Mouse (Mus musculus): ENCODE data around the gene Erv3. TPM values are rescaled to one million over a fixed set of nuclear protein-coding genes. Genes with fewer than 3 reads are reported as not detected.

The Erv3 gene
- polyA plus RNA-seq, 1 experiment from 2014 or later = not detected

DNA sequence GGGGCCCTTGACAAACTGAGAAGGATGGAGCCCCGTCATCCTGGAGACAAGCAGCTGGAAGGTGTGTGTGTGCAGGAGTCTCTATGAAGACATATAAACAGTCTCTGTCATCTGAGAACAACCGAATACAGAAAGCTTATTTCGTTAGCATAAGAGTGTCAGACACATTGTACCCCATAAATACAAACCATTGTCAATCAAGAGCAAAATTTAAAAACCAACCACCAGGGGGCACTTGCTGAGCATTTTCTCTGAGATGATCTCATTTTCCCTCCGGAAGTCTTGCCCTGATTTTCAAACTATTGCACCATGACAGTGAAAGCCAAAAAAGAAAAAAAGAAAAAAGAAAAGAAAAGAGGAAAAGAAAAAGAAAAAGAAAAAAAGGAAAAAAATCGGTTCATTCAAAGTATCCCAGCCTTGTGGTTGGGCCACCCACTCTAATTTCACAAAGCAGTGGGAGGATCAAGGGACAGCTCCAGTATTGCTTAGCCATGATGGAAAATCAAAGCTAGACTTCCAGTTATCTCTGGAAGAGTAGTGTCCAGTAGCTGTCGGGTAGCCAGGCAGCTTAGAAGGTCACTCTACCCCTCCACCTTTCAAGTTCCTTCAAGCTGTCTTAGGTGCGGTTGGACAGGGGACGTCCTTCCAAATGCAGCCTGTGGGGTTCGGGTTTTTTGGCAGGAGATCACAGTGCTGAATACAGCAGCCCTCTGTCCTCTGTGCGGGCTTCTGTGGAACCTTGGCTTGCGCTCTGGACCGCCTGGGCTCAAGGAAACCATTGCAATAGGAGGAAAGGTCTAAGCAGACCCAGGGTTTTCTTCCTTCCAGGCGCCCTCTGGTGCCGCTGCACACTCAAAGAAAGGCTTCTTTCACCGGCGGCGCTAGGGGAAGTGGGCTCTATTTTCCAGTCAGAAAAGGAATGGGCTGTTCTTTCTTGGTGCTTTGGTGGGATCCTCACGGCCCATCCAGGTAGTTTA, 31.3 kb downstream of the Erv3 start:
- TF ChIP-seq CTCF (IDR thresholded peaks at IDR 0.05; ENCODE audit: low read depth) = peak; percentile 77
- no peaks in the 10 kb centered on the region for H3K9me3 ChIP-seq (replicated peaks; ENCODE audit: low read length)
- WGBS = 53% methylated on average over 18 of the region's 18 CpGs
- ATAC-seq (replicated peaks; ENCODE audit: low FRiP score, low read depth) (no peak), DNase-seq (ENCODE audit: low spot score) (peak; percentile 73)
- H3K27ac ChIP-seq = no peak overlapping the region
- no peak overlapping the region for H3K4me3 ChIP-seq (replicated peaks; ENCODE audit: low read depth, low read length)
- H3K27me3 ChIP-seq (ENCODE audit: insufficient read depth, low read length) = no peaks in the 10 kb centered on the region
- H3K36me3 ChIP-seq (ENCODE audit: insufficient read depth, low read length) = no peaks in the 10 kb centered on the region
- no peaks in the 10 kb centered on the region for H3K4me1 ChIP-seq (replicated peaks; ENCODE audit: insufficient read depth, low read length)
- no peak overlapping the region for H3K9ac ChIP-seq (ENCODE audit: low read depth, low read length)
- H3K4me2 ChIP-seq (ENCODE audit: low read length) = no peak overlapping the region

DNA sequence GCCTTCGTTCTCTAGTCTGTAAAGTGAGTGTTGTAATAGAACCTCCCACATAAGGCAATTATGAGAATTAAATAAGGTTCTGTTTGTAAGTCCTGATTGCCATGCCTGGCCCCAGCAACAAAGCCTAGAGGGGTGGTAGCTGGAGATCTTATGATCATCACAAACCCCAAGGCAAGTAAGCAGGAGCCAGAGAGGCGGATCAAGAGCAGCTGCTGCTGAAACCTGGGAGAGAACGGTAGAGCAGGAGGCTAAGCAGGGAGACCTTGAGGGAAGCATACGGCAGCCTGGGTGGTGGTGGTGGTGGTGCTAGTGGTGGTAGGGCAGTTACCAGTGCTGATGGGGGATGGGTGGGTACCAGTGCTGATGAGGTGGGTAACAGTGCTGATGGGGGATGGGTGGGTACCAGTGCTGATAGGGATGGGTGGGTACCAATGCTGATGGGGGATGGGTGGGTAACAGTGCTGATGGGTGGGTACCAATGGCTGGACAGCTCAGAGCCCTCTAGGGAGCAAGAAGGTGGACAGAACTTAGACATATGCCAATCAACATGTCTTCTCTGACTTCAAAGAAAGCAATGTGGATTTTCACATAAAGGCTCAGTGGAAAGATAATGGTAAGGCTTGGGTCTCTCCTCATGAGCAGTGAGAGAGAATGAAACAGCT, 32.4 kb downstream of the Erv3 start:
- Histone ChIP-seq H3K9me3 (replicated peaks; ENCODE audit: low read length) (no peaks in the 10 kb centered on the region), H3K4me2 (ENCODE audit: low read length) (no peak overlapping the region), H3K27ac (no peak overlapping the region), H3K36me3 (ENCODE audit: insufficient read depth, low read length) (no peaks in the 10 kb centered on the region), H3K4me1 (replicated peaks; ENCODE audit: insufficient read depth, low read length) (no peaks in the 10 kb centered on the region), H3K9ac (ENCODE audit: low read depth, low read length) (no peak overlapping the region), H3K27me3 (ENCODE audit: insufficient read depth, low read length) (no peaks in the 10 kb centered on the region), H3K4me3 (replicated peaks; ENCODE audit: low read depth, low read length) (no peak overlapping the region)
- no peak for TF ChIP-seq CTCF (IDR thresholded peaks at IDR 0.05; ENCODE audit: low read depth)
- DNase-seq (ENCODE audit: low spot score) (no peak), ATAC-seq (replicated peaks; ENCODE audit: low FRiP score, low read depth) (no peak)
- 81% methylated on average over 4 of the region's 4 CpGs for WGBS

DNA sequence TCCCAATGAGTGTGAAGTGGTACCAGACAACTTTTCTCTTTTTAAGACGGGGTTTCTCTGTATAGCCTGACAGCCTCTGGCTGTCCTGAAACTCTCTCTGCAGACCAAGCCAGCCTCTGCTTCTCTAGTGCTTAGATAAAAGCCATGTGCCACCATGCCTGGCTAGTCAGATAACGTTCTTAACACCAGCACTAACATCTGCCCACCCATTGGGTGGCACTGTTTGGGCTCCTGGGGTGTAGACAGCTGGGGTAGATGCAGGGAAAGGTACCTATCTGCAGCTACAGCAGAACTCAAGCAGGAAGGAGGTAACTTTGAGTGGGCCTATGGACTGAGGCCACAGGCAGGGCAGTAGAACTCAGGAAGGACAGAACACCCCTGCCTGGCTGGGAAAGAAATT, 34.0 kb downstream of the Erv3 start:
- TF ChIP-seq CTCF (IDR thresholded peaks at IDR 0.05; ENCODE audit: low read depth) = no peak
- 48% methylated on average over 2 of the region's 2 CpGs for WGBS
- DNase-seq (ENCODE audit: low spot score) = no peak
- Histone ChIP-seq H3K36me3 (ENCODE audit: insufficient read depth, low read length) (no peaks in the 10 kb centered on the region), H3K4me1 (replicated peaks; ENCODE audit: insufficient read depth, low read length) (no peaks in the 10 kb centered on the region), H3K4me2 (ENCODE audit: low read length) (no peak overlapping the region), H3K27me3 (ENCODE audit: insufficient read depth, low read length) (no peaks in the 10 kb centered on the region), H3K27ac (no peak overlapping the region), H3K9ac (ENCODE audit: low read depth, low read length) (no peak overlapping the region), H3K9me3 (replicated peaks; ENCODE audit: low read length) (no peaks in the 10 kb centered on the region), H3K4me3 (replicated peaks; ENCODE audit: low read depth, low read length) (no peak overlapping the region)
- no peak for ATAC-seq (replicated peaks; ENCODE audit: low FRiP score, low read depth)

DNA sequence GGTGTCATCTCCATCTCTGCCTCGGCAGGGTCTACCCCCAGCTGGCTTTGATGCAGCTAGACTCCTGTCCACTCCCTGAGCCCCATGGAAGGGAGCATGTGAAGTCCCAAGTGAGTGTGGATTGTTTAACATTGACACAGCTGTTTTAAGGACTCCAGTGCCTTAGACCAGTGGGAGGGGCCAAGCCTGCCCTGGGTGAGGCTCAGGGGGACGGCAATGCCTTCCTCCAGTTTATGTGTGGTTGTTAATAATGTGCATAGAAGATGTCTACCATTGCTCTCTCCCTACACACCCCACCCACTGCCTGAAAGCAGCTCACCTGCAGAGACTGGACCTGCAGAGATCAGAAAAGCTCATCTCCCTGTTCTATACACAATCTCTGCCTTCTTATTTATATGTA, 35.6 kb downstream of the Erv3 start:
- ATAC-seq (replicated peaks; ENCODE audit: low FRiP score, low read depth) = no peak
- 12% methylated on average over 2 of the region's 2 CpGs for WGBS
- TF ChIP-seq CTCF (IDR thresholded peaks at IDR 0.05; ENCODE audit: low read depth) = no peak

DNA sequence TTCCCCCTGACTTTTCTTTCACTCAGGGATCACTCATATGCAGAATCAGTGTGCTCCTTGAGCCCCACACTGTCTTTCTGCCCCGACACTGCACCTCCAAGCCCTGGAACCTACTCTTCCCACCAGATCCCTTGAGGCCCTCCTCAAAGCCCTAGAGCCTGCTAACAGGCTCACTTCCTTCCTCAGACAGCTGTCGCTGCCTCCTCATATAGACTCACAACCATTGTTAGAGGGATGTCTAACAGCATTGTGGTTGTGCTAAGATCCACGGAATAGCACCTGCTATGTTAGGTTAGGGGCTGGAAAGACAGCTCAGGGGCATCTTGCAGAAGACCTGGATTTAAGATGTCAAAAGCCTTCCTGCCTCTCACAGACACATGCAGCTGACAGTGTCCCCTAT, 37.1 kb downstream of the Erv3 start:
- Histone ChIP-seq H3K9me3 (replicated peaks; ENCODE audit: low read length) (no peaks in the 10 kb centered on the region), H3K27me3 (ENCODE audit: insufficient read depth, low read length) (no peaks in the 10 kb centered on the region), H3K27ac (no peak overlapping the region), H3K4me2 (ENCODE audit: low read length) (no peak overlapping the region), H3K4me3 (replicated peaks; ENCODE audit: low read depth, low read length) (no peak overlapping the region), H3K36me3 (ENCODE audit: insufficient read depth, low read length) (no peaks in the 10 kb centered on the region), H3K9ac (ENCODE audit: low read depth, low read length) (no peak overlapping the region), H3K4me1 (replicated peaks; ENCODE audit: insufficient read depth, low read length) (no peaks in the 10 kb centered on the region)
- TF ChIP-seq CTCF (IDR thresholded peaks at IDR 0.05; ENCODE audit: low read depth) = no peak
- ATAC-seq (replicated peaks; ENCODE audit: low FRiP score, low read depth) (no peak), DNase-seq (ENCODE audit: low spot score) (no peak)
- WGBS = 88% methylated on average over 3 of the region's 3 CpGs

More for the DNA sequence above, 35.6 kb downstream of the Erv3 start:
- no peak overlapping the region for H3K9ac ChIP-seq (ENCODE audit: low read depth, low read length)
- H3K4me3 ChIP-seq (replicated peaks; ENCODE audit: low read depth, low read length) = no peak overlapping the region
- H3K27me3 ChIP-seq (ENCODE audit: insufficient read depth, low read length) = no peaks in the 10 kb centered on the region
- H3K4me2 ChIP-seq (ENCODE audit: low read length) = no peak overlapping the region
- no peaks in the 10 kb centered on the region for H3K36me3 ChIP-seq (ENCODE audit: insufficient read depth, low read length)
- no peaks in the 10 kb centered on the region for H3K9me3 ChIP-seq (replicated peaks; ENCODE audit: low read length)
- no peak for DNase-seq (ENCODE audit: low spot score)
- no peaks in the 10 kb centered on the region for H3K4me1 ChIP-seq (replicated peaks; ENCODE audit: insufficient read depth, low read length)
- no peak overlapping the region for H3K27ac ChIP-seq

DNA sequence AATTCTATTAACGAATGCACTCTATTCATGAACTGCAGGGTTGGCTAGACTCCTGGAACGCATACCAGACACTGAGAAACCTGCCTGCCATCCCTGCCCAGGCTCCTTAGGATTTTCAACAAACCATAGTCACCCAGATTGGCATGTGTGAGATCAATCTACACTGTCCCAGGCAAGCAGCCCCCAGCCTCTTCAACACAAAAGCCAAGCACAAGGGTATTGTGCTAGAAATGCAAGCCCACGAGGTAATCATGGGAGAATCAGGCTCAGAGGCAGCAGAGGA, 37.9 kb downstream of the Erv3 start:
- DNase-seq (ENCODE audit: low spot score) = no peak
- 74% methylated on average over 3 of the region's 3 CpGs for WGBS

More for the DNA sequence above, 37.9 kb downstream of the Erv3 start:
- TF ChIP-seq CTCF (IDR thresholded peaks at IDR 0.05; ENCODE audit: low read depth) = no peak
- Histone ChIP-seq H3K36me3 (ENCODE audit: insufficient read depth, low read length) (no peaks in the 10 kb centered on the region), H3K4me2 (ENCODE audit: low read length) (no peak overlapping the region), H3K27me3 (ENCODE audit: insufficient read depth, low read length) (no peaks in the 10 kb centered on the region), H3K27ac (no peak overlapping the region), H3K9me3 (replicated peaks; ENCODE audit: low read length) (no peaks in the 10 kb centered on the region), H3K4me1 (replicated peaks; ENCODE audit: insufficient read depth, low read length) (no peaks in the 10 kb centered on the region), H3K4me3 (replicated peaks; ENCODE audit: low read depth, low read length) (no peak overlapping the region), H3K9ac (ENCODE audit: low read depth, low read length) (no peak overlapping the region)
- ATAC-seq (replicated peaks; ENCODE audit: low FRiP score, low read depth) = no peak
